Mouse (Mus musculus) midbrain, embryonic 14.5 days (tissue): ENCODE data around the gene Josd1. TPM values are rescaled to one million over a fixed set of nuclear protein-coding genes. Genes with fewer than 3 reads are reported as not detected.
"Not testable (repeated sequence)": the region's sequence is repeated elsewhere in the genome, so short reads cannot be mapped to it uniquely, and the experiment has no call there.

Experiments
- ATAC-seq: fragments of 200-750 bp; cut with Nextera tagmentation; 2 replicates; pipeline ENCODE4 v1.8.0; 2017; ENCODE audit warnings: moderate number of reproducible peaks, moderate library complexity; ENCODE audit not compliant: low FRiP score, low TSS enrichment
- DNase-seq: peaks from one replicate; pipeline ENCODE4 v3.0.0-alpha.2; 2015
- H3K27ac ChIP-seq: fragments of 300-500 bp; sonication (generic); replicated peaks from 2 replicates; pipeline ENCODE4 v1.5.1; 2014; ENCODE audit warnings: mild to moderate bottlenecking, low read depth, low read length, moderate library complexity
- H3K27me3 ChIP-seq: fragments of 300-500 bp; sonication (generic); 2 replicates; pipeline ENCODE4 v1.6.1; 2014; ENCODE audit warnings: low read length, control low read depth, mixed read lengths; ENCODE audit not compliant: control insufficient read depth, insufficient read depth
- H3K36me3 ChIP-seq: fragments of 300-500 bp; sonication (generic); 2 replicates; pipeline ENCODE4 v1.6.1; 2014; ENCODE audit warnings: low read length, control low read depth; ENCODE audit not compliant: control insufficient read depth, insufficient read depth
- H3K4me1 ChIP-seq: fragments of 300-500 bp; sonication (generic); 2 replicates; pipeline ENCODE4 v1.6.1; 2014; ENCODE audit warnings: mild to moderate bottlenecking, antibody characterized with exemption, low read length, control low read depth; ENCODE audit not compliant: control insufficient read depth, insufficient read depth
- H3K4me2 ChIP-seq: fragments of 300-500 bp; sonication (generic); 2 replicates; pipeline ENCODE4 v1.6.1; 2014; ENCODE audit warnings: mild to moderate bottlenecking, low read length, moderate library complexity
- H3K4me3 ChIP-seq: fragments of 300-500 bp; sonication (generic); replicated peaks from 2 replicates; pipeline ENCODE4 v1.5.1; 2014; ENCODE audit warnings: low read depth, low read length
- H3K9ac ChIP-seq: fragments of 300-500 bp; sonication (generic); replicated peaks from 2 replicates; pipeline ENCODE4 v1.6.1; 2014; ENCODE audit warnings: mild to moderate bottlenecking, low read length, moderate library complexity
- H3K9me3 ChIP-seq: fragments of 300-500 bp; sonication (generic); 2 replicates; pipeline ENCODE4 v1.6.1; 2016; ENCODE audit warnings: low read length, control low read depth, mixed read lengths; ENCODE audit not compliant: control insufficient read depth
- WGBS: fragments of 180-500 bp; shearing (Covaris S2); extraction: QIAGEN DNeasy Blood & Tissue Kit; methylation state at CpG from one replicate; pipeline ENCODE4 v1.1.7; 2014; 5-methylcytosine and 5-hydroxymethylcytosine counted together
- polyA plus RNA-seq: library from polyadenylated mRNA; unstranded; fragments of >200 nt; fragmentation: Nextera tagmentation; extraction: Ambion mirVana; gene quantifications from 2 replicates; pipeline ENCODE4 v1.2.1, GENCODE M21; 2014

Gene Josd1
- polyA plus RNA-seq, 1 experiment from 2014 or later, result 16.2 TPM

GRCm38 (mm10) chr15:79677936-79678335, 9.8 kb downstream of the Josd1 start:
- Histone ChIP-seq H3K36me3 (peaks cover 37% of the 10 kb centered on the region), H3K27me3 (no peaks in the 10 kb centered on the region), H3K4me1 (peaks cover 7% of the 10 kb centered on the region), H3K9ac (no peak overlapping the region), H3K4me2 (no peak overlapping the region), H3K4me3 (no peak overlapping the region), H3K27ac (no peak overlapping the region), H3K9me3 (no peaks in the 10 kb centered on the region)
- DNase-seq (no peak), ATAC-seq (no peak)
- 94% methylated on average over 2 of the region's 2 CpGs for WGBS

- H3K9ac ChIP-seq, H3K4me1 ChIP-seq, H3K27ac ChIP-seq, DNase-seq, H3K9me3 ChIP-seq, H3K4me3 ChIP-seq, H3K27me3 ChIP-seq, ATAC-seq: not testable (repeated sequence)
- Histone ChIP-seq H3K36me3 (peaks cover 53% of the 10 kb centered on the region), H3K4me2 (peak overlapping the region; percentile 69)
- 88% methylated on average over 11 of the region's 11 CpGs for WGBS
These were observed 15.8 kb downstream of the Josd1 start for GRCm38 (mm10) chr15:79671828-79672348.

GRCm38 (mm10) chr15:79670972-79671299, 16.8 kb downstream of the Josd1 start:
- Histone ChIP-seq H3K4me1 (peaks cover 3% of the 10 kb centered on the region; the same call in 1 of the 2 replicates), H3K27ac (0 out of 2 replicates have a peak overlapping the region, but pooled peaks have one; percentile 41), H3K4me2 (peak overlapping the region; percentile 69), H3K4me3 (peak overlapping the region; percentile 80), H3K9me3 (no peaks in the 10 kb centered on the region), H3K9ac (peak overlapping the region; percentile 75), H3K27me3 (no peaks in the 10 kb centered on the region), H3K36me3 (peaks cover 55% of the 10 kb centered on the region)
- under 1% methylated on average over 37 of the region's 37 CpGs for WGBS
- peak; percentile 34; the same call in 1 of the 2 replicates for ATAC-seq
- DNase-seq, result no peak

- Histone ChIP-seq H3K27ac (0 out of 2 replicates have a peak within 1 kb of the TSS, but pooled peaks have one; percentile 41), H3K27me3 (no peaks in the 10 kb centered on the region), H3K9ac (peak within 1 kb of the TSS; percentile 75), H3K9me3 (no peaks in the 10 kb centered on the region), H3K36me3 (peaks cover 57% of the 10 kb centered on the region), H3K4me1 (peaks cover 3% of the 10 kb centered on the region; the same call in 1 of the 2 replicates), H3K4me2 (peak within 1 kb of the TSS; percentile 69), H3K4me3 (peak within 1 kb of the TSS; percentile 80)
- DNase-seq (peak; percentile 96), ATAC-seq (peak; percentile 92)
- WGBS, result 18% methylated on average over 33 of the region's 33 CpGs
These were observed 17.3 kb downstream of the Josd1 start, which contains the start of gene Tomm22 for GRCm38 (mm10) chr15:79670249-79670971. TSS of gene Tomm22 (plus strand) at chr15:79670861.

- no peaks in the 10 kb centered on the region for H3K27me3 ChIP-seq
- H3K9ac ChIP-seq, result no peak overlapping the region
- 72% methylated on average over 10 of the region's 10 CpGs for WGBS
- DNase-seq, result peak; percentile 15
- no peak overlapping the region for H3K4me3 ChIP-seq
- peaks cover 48% of the 10 kb centered on the region for H3K36me3 ChIP-seq
- H3K9me3 ChIP-seq, result no peaks in the 10 kb centered on the region
- H3K4me1 ChIP-seq, result peaks cover 3% of the 10 kb centered on the region; the same call in 1 of the 2 replicates
- no peak overlapping the region for H3K4me2 ChIP-seq
- H3K27ac ChIP-seq, result no peak overlapping the region
- ATAC-seq, result no peak
These were observed 18.5 kb downstream of the Josd1 start for GRCm38 (mm10) chr15:79669195-79669594.

GRCm38 (mm10) chr15:79664666-79665065, 23.1 kb downstream of the Josd1 start:
- Histone ChIP-seq H3K9me3 (0 out of 2 replicates have a peak, but pooled peaks cover 3% of the 10 kb centered on the region), H3K36me3 (peaks cover 38% of the 10 kb centered on the region), H3K27me3 (no peaks in the 10 kb centered on the region), H3K4me3 (no peak overlapping the region), H3K9ac (no peak overlapping the region), H3K4me2 (no peak overlapping the region), H3K4me1 (peaks cover 4% of the 10 kb centered on the region; the same call in 1 of the 2 replicates), H3K27ac (no peak overlapping the region)
- ATAC-seq, result no peak
- WGBS, result 96% methylated on average over 8 of the region's 8 CpGs
- DNase-seq, result no peak

GRCm38 (mm10) chr15:79661852-79662251, 25.9 kb downstream of the Josd1 start:
- Histone ChIP-seq H3K9me3 (0 out of 2 replicates have a peak, but pooled peaks cover 3% of the 10 kb centered on the region), H3K4me3 (no peak overlapping the region), H3K27ac (no peak overlapping the region), H3K27me3 (no peaks in the 10 kb centered on the region), H3K4me1 (peaks cover 9% of the 10 kb centered on the region; the same call in 1 of the 2 replicates), H3K9ac (no peak overlapping the region), H3K36me3 (peaks cover 32% of the 10 kb centered on the region), H3K4me2 (no peak overlapping the region)
- DNase-seq (peak; percentile 39), ATAC-seq (no peak)
- WGBS, result 75% methylated on average over 4 of the region's 4 CpGs

GRCm38 (mm10) chr15:79658531-79659375, 29.0 kb downstream of the Josd1 start, which contains the start of the genes Fam227a and Cby1:
TSS of gene Fam227a (minus strand) at chr15:79658956.
TSS of gene Cby1 (plus strand) at chr15:79659199.
- WGBS, result under 1% methylated on average over 55 of the region's 55 CpGs
- peak; percentile 88 for ATAC-seq

More at GRCm38 (mm10) chr15:79658531-79659375, 29.0 kb downstream of the Josd1 start, which contains the start of the genes Fam227a and Cby1:
- Histone ChIP-seq H3K4me1 (peaks cover 9% of the 10 kb centered on the region; the same call in 1 of the 2 replicates), H3K27me3 (no peaks in the 10 kb centered on the region), H3K4me2 (peak within 1 kb of the TSS; percentile 68), H3K27ac (peak within 1 kb of the TSS; percentile 96), H3K9me3 (0 out of 2 replicates have a peak, but pooled peaks cover 3% of the 10 kb centered on the region), H3K9ac (peak within 1 kb of the TSS; percentile 86), H3K4me3 (peak within 1 kb of the TSS; percentile 88), H3K36me3 (peaks cover 18% of the 10 kb centered on the region)
- peak; percentile 97 for DNase-seq
